Mouse (Mus musculus) splenic B cell, adult 2 months (primary cell): Measurements from ENCODE around the gene Hmox2.

Experiments used
- DNase-seq: peaks from one replicate; pipeline ENCODE4 v3.0.0-alpha.2; 2011; ENCODE audit warnings: low read depth, low spot score
- H3K27me3 ChIP-seq: 2 replicates; pipeline ENCODE4 v1.6.1; 2012; ENCODE audit warnings: mild to moderate bottlenecking, low read length, moderate library complexity, mixed read lengths; ENCODE audit not compliant: control insufficient read depth, poor library complexity, insufficient read depth, severe bottlenecking
- H3K36me3 ChIP-seq: 2 replicates; pipeline ENCODE4 v1.6.1; 2012; ENCODE audit warnings: mild to moderate bottlenecking, low read length, moderate library complexity, mixed read lengths; ENCODE audit not compliant: control insufficient read depth, poor library complexity, insufficient read depth, severe bottlenecking

Gene Hmox2

DNA sequence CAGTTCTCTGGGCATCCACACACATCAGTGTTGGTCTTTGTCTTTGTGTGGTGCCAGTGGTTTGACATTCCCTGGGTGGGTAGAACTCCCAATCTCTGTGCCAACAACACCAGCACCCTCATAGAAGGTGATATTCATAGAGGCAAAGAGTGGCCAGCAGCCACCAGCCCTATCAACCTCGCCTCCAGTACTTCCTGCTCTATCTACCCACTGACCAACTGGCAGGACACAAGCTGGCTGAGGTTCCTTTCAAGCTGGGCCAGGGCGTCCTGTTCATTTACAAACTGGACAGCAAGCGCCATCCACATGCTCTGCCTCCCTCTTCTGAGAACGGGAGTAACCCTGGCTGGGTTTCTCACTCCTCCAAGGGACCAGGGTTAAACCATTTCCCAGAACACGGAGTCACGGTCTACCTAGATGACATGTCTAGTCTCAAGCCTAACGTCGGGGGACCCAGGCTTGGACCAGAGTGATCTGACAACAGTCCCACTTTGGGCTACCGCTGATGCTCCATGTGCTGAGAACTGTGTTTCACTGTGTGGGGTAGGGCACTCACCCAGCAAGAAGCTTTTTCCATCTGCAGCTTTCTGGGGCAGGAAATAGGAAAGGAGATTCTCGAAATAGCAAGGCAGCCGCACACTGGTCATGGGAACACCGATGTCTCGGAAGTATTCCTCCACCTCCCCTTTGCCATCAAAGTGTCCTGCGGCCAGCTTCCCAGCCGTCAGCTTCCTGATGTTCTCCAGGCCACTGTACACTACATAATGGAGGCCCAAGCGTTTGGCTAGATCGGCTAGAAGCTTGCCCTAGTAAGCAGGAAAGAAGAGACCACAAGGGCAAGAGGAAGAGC lies 12.1 kb upstream of the Hmox2 start:
- DNase-seq: no peak
- no peaks in the 10 kb centered on the region for H3K27me3 ChIP-seq

DNA sequence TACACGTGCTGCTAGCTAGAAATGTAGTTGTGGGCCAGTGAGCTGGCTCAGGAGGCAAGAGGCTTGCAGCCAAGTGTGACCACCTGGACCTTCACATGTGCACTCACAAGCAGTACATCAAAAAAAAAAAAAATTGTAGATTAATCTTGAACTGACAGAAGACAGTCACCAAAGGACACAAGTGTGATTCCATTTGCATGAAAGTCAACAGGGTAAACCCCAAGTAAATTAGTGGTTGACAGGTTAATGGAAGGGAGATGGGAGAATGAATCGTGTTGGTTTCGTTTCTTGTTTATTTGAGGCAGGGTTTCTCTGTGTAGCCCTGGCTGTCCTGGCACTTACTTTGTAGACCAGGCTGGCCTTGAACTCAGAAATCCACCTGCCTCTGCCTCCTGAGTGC lies 8.3 kb upstream of the Hmox2 start:
- Histone ChIP-seq H3K36me3 (no peaks in the 10 kb centered on the region), H3K27me3 (no peaks in the 10 kb centered on the region)
- DNase-seq: peak; percentile 51

More for the DNA sequence above, 12.1 kb upstream of the Hmox2 start:
- 0 out of 2 replicates have a peak, but pooled peaks cover 3% of the 10 kb centered on the region for H3K36me3 ChIP-seq

- DNase-seq: peak; percentile 71
- no peaks in the 10 kb centered on the region for H3K27me3 ChIP-seq
- H3K36me3 ChIP-seq: no peaks in the 10 kb centered on the region
Observed at GRCm38 (mm10) chr16:4718753-4719518, 7.2 kb upstream of the Hmox2 start, which contains the start of gene Nmral1. Gene Nmral1 (minus strand): TSS chr16:4719356.

DNA sequence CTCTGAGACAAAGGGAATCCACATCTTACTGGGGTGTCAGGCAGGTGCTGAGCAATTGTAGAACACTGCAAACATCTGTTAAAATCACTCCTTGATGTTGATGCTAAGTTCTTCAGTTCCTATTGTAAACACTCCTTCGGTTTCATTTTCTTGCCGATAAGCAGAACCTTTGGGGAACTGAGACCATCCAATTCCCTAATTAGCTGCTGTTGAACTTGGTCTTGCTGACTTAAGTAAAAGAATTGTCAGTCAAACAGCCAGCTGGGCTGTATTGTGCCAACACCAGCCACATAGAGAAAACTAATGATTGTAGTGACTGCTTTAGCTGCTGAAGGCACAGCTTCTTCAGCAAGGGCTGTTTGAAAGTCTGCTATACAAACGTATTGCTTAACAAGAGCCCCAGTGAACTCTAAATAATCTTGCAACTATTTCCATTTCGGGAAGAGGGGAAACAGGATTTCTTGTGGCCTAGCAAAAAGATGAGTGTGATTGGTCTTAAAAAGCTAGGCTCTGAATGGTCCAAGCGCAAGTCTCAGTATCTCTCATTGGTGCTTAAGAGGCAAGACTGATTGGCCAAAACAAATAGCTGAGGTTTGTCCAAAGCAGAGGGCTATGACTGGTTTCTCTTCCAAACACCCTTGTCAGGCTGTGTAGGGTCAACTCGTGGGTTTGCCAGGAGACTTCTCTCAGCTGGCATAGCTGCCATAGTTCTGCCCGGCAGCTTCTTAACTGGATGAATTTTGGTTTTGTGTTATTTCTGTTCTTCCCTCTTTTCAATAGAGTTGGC lies 3.8 kb upstream of the Hmox2 start:
- no peaks in the 10 kb centered on the region for H3K27me3 ChIP-seq
- peak; percentile 72 for DNase-seq
- H3K36me3 ChIP-seq: no peaks in the 10 kb centered on the region

DNA sequence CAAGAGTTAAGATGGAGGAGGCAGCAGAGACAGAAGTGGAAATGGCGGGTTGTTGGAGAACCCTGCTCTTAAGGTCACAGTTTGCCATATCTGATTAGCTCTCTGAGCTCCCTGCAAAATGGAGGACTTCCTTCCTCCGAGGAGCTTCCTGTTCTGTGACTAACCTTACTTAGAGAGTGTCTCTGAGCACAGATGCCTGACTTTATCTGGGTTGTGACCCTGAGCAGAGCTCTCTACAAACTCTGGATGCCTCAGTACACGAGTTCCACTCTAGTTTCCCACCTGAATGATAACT lies 3.3 kb upstream of the Hmox2 start:
- peak; percentile 50 for DNase-seq
- no peaks in the 10 kb centered on the region for H3K27me3 ChIP-seq
- no peaks in the 10 kb centered on the region for H3K36me3 ChIP-seq

GRCm38 (mm10) chr16:4725266-4725665 lies 895 bp upstream of the Hmox2 start:
- DNase-seq: no peak
- H3K27me3 ChIP-seq: no peaks in the 10 kb centered on the region
- no peaks in the 10 kb centered on the region for H3K36me3 ChIP-seq

- Histone ChIP-seq H3K36me3 (no peaks in the 10 kb centered on the region), H3K27me3 (no peaks in the 10 kb centered on the region)
- peak; percentile 60 for DNase-seq
Observed at GRCm38 (mm10) chr16:4726528-4727128, 467 bp downstream of the Hmox2 start.

- Histone ChIP-seq H3K27me3 (no peaks in the 10 kb centered on the region), H3K36me3 (no peaks in the 10 kb centered on the region)
- no peak for DNase-seq
Observed at GRCm38 (mm10) chr16:4727526-4727925, 1.4 kb downstream of the Hmox2 start.

DNA sequence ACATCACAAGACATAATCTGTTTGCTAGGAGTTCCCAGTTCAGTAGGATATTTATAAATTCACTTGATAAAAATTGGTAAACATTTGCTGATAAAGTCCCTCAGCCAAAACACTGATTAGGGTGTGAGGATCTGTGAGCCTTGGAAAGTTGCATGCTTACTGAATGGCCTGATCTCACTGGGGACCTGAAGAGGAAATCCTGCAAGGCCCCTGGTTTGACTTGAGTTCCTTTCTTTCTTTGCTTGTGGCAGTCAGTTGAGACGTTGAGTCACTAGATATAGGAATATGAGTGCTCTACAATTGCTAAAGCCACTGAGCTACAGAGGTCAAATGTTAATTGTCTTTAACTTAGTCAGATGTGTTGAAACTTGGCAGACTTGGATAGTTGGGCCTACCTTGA lies 1.8 kb downstream of the Hmox2 start:
- DNase-seq: peak; percentile 24
- no peaks in the 10 kb centered on the region for H3K36me3 ChIP-seq
- no peaks in the 10 kb centered on the region for H3K27me3 ChIP-seq

DNA sequence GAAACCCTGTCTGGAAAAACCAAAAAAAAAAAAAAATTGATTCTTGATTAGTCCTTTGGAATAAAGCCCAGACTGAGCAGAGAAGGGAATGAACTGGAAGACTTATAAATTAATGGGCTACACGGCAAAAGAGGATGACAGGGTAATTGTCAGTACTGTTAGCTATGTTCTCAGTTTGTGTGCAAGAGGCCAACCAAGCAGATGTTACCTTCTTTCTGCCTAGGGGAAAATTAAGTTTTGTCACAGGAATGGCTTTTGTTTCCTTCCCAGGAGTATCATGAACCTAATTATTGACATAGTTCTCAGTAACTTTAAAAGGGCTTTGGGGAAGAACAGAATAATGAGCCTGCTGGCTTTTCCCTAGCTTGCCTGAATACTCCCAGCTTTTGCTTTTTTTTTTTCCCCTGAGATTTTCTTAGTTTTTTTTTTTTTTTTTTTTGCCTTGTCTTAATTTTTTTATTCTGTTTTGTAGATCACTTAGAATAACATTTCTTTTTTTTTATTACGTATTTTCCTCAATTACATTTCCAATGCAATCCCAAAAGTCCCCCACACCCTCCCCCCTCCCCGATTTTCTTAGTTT lies 4.7 kb downstream of the Hmox2 start:
- Histone ChIP-seq H3K36me3 (no peaks in the 10 kb centered on the region), H3K27me3 (no peaks in the 10 kb centered on the region)
- DNase-seq: no peak

- Histone ChIP-seq H3K27me3 (no peaks in the 10 kb centered on the region), H3K36me3 (no peaks in the 10 kb centered on the region)
- no peak for DNase-seq
Observed at GRCm38 (mm10) chr16:4736262-4736661, 10.1 kb downstream of the Hmox2 start.

GRCm38 (mm10) chr16:4739994-4740393 lies 13.8 kb downstream of the Hmox2 start:
- H3K27me3 ChIP-seq: no peaks in the 10 kb centered on the region
- no peaks in the 10 kb centered on the region for H3K36me3 ChIP-seq
- DNase-seq: no peak

DNA sequence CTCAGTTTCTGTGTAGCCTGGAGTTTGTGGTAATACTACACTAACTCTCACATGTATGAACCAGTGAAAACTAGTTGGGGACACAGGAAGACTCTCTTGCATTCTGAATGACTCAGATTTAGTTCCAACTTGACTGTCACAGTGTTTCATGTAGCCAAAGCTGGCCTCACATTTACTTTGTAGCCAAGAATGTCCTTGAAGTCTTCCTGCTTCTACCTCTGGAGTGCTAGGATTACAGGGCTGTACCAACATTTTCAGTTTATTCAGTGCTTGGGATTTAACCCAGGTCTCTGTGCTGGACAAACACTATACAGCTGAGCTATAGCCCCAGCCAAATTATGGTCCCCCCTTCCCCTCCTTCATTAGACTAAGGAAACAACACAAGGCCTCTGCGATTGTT lies 16.0 kb downstream of the Hmox2 start:
- DNase-seq: no peak
- no peaks in the 10 kb centered on the region for H3K27me3 ChIP-seq

GRCm38 (mm10) chr16:4752155-4752554 lies 26.0 kb downstream of the Hmox2 start:
- no peak for DNase-seq
- H3K27me3 ChIP-seq: no peaks in the 10 kb centered on the region
- H3K36me3 ChIP-seq: no peaks in the 10 kb centered on the region

More for the DNA sequence above, 16.0 kb downstream of the Hmox2 start:
- H3K36me3 ChIP-seq: no peaks in the 10 kb centered on the region
